Mouse (Mus musculus) liver, embryonic 12.5 days (tissue): Measurements from ENCODE around the gene Clec4a2. TPM values are rescaled to one million over a fixed set of nuclear protein-coding genes. Genes with fewer than 3 reads are reported as not detected.

Source experiments
- polyA plus RNA-seq: library from polyadenylated mRNA; unstranded; fragments of >200 nt; fragmentation: Nextera tagmentation; extraction: Ambion mirVana; gene quantifications from 2 replicates; pipeline ENCODE4 v1.2.1, GENCODE M21; 2016

Clec4a2 gene
- polyA plus RNA-seq, 1 experiment from 2014 or later, result 2.5 TPM

Other genes with a start within 250 kb of the Clec4a2 start
- 28.3 and 32.9 TPM in 2 replicates for gene Necap1, start 232.0 kb upstream of the Clec4a2 start, polyA plus RNA-seq
- 1.8 and 2.6 TPM in 2 replicates for gene Clec4a1, start 184.6 kb upstream of the Clec4a2 start, polyA plus RNA-seq
- gene Clec4a3, start 153.9 kb upstream of the Clec4a2 start, polyA plus RNA-seq, result 1.2 TPM in 2 replicates
- not detected in 2 replicates for gene Clec4a4, start 116.1 kb upstream of the Clec4a2 start, polyA plus RNA-seq
- not detected in 2 replicates for gene Clec4b1, start 56.5 kb upstream of the Clec4a2 start, polyA plus RNA-seq
- not detected in 2 replicates for gene Clec4b2, start 66.5 kb downstream of the Clec4a2 start, polyA plus RNA-seq
- 4.8 and 6.4 TPM in 2 replicates for gene Clec4n, start 123.4 kb downstream of the Clec4a2 start, polyA plus RNA-seq
- 0.71 and 0.98 TPM in 2 replicates for gene Clec4d, start 155.7 kb downstream of the Clec4a2 start, polyA plus RNA-seq
- gene Clec4e, start 183.4 kb downstream of the Clec4a2 start, polyA plus RNA-seq, result 0.44 and 0.60 TPM in 2 replicates
- gene Vmn2r19, start 201.9 kb downstream of the Clec4a2 start, polyA plus RNA-seq, result not detected in 2 replicates